Mouse (Mus musculus): ENCODE results near the gene Trmo. TPM values are rescaled to one million over a fixed set of nuclear protein-coding genes. Genes with fewer than 3 reads are reported as not detected.

Trmo gene
- polyA plus RNA-seq, 1 experiment from 2014 or later = 8.4 TPM

- 65% methylated on average over 2 of the region's 2 CpGs for WGBS (ENCODE audit: insufficient replicate concordance)
- Histone ChIP-seq H3K36me3 (ENCODE audit: control insufficient read depth, insufficient read depth, low read length) (no peaks in the 10 kb centered on the region), H3K27me3 (ENCODE audit: control insufficient read depth, insufficient read depth, low read length) (peaks cover 18% of the 10 kb centered on the region), H3K9ac (ENCODE audit: low read depth, low read length) (no peak overlapping the region), H3K4me1 (ENCODE audit: control insufficient read depth, insufficient read depth, low read length) (peaks cover 4% of the 10 kb centered on the region; the same call in 1 of the 2 replicates), H3K4me3 (ENCODE audit: low read depth, low read length) (no peak overlapping the region), H3K9me3 (replicated peaks; ENCODE audit: control insufficient read depth, low read length) (no peaks in the 10 kb centered on the region), H3K4me2 (no peak overlapping the region), H3K27ac (ENCODE audit: low read depth, low read length) (no peak overlapping the region)
- no peak for ATAC-seq (replicated peaks; ENCODE audit: insufficient number of reproducible peaks, low FRiP score, low TSS enrichment)
These were observed 24.9 kb downstream of the Trmo start for GRCm38 (mm10) chr4:46364360-46364759.

- Histone ChIP-seq H3K27ac (ENCODE audit: low read depth, low read length) (no peak overlapping the region), H3K27me3 (ENCODE audit: control insufficient read depth, insufficient read depth, low read length) (peaks cover 10% of the 10 kb centered on the region), H3K36me3 (ENCODE audit: control insufficient read depth, insufficient read depth, low read length) (no peaks in the 10 kb centered on the region), H3K9me3 (replicated peaks; ENCODE audit: control insufficient read depth, low read length) (no peaks in the 10 kb centered on the region), H3K4me3 (ENCODE audit: low read depth, low read length) (no peak overlapping the region), H3K9ac (ENCODE audit: low read depth, low read length) (no peak overlapping the region), H3K4me1 (ENCODE audit: control insufficient read depth, insufficient read depth, low read length) (no peaks in the 10 kb centered on the region), H3K4me2 (no peak overlapping the region)
- no peak for ATAC-seq (replicated peaks; ENCODE audit: insufficient number of reproducible peaks, low FRiP score, low TSS enrichment)
- 41% methylated on average over 5 of the region's 5 CpGs for whole genome bisulfite sequencing (ENCODE audit: insufficient replicate concordance)
These were observed 28.0 kb downstream of the Trmo start for GRCm38 (mm10) chr4:46361258-46361657.

- H3K4me2 ChIP-seq = no peak overlapping the region
- H3K4me3 ChIP-seq (ENCODE audit: low read depth, low read length) = no peak overlapping the region
- no peak overlapping the region for H3K9ac ChIP-seq (ENCODE audit: low read depth, low read length)
- H3K9me3 ChIP-seq (replicated peaks; ENCODE audit: control insufficient read depth, low read length) = no peaks in the 10 kb centered on the region
- no peaks in the 10 kb centered on the region for H3K36me3 ChIP-seq (ENCODE audit: control insufficient read depth, insufficient read depth, low read length)
- no peak for ATAC-seq (replicated peaks; ENCODE audit: insufficient number of reproducible peaks, low FRiP score, low TSS enrichment)
- WGBS (ENCODE audit: insufficient replicate concordance) = 72% methylated on average over 12 of the region's 12 CpGs
- no peaks in the 10 kb centered on the region for H3K4me1 ChIP-seq (ENCODE audit: control insufficient read depth, insufficient read depth, low read length)
- H3K27ac ChIP-seq (ENCODE audit: low read depth, low read length) = no peak overlapping the region
- H3K27me3 ChIP-seq (ENCODE audit: control insufficient read depth, insufficient read depth, low read length) = peaks cover 10% of the 10 kb centered on the region
These were observed 29.5 kb downstream of the Trmo start for GRCm38 (mm10) chr4:46359539-46360253.

- ATAC-seq (replicated peaks; ENCODE audit: insufficient number of reproducible peaks, low FRiP score, low TSS enrichment) = no peak
- Histone ChIP-seq H3K9ac (ENCODE audit: low read depth, low read length) (no peak overlapping the region), H3K4me2 (no peak overlapping the region), H3K36me3 (ENCODE audit: control insufficient read depth, insufficient read depth, low read length) (no peaks in the 10 kb centered on the region), H3K27ac (ENCODE audit: low read depth, low read length) (no peak overlapping the region), H3K9me3 (replicated peaks; ENCODE audit: control insufficient read depth, low read length) (no peaks in the 10 kb centered on the region), H3K4me3 (ENCODE audit: low read depth, low read length) (no peak overlapping the region), H3K27me3 (ENCODE audit: control insufficient read depth, insufficient read depth, low read length) (peaks cover 27% of the 10 kb centered on the region), H3K4me1 (ENCODE audit: control insufficient read depth, insufficient read depth, low read length) (no peaks in the 10 kb centered on the region)
- 45% methylated on average over 12 of the region's 12 CpGs for WGBS (ENCODE audit: insufficient replicate concordance)
These were observed 32.7 kb downstream of the Trmo start for GRCm38 (mm10) chr4:46356351-46357133.

- Histone ChIP-seq H3K27me3 (ENCODE audit: control insufficient read depth, insufficient read depth, low read length) (peaks cover 60% of the 10 kb centered on the region), H3K4me3 (ENCODE audit: low read depth, low read length) (no peak overlapping the region), H3K4me2 (no peak overlapping the region), H3K4me1 (ENCODE audit: control insufficient read depth, insufficient read depth, low read length) (no peaks in the 10 kb centered on the region), H3K36me3 (ENCODE audit: control insufficient read depth, insufficient read depth, low read length) (no peaks in the 10 kb centered on the region), H3K9me3 (replicated peaks; ENCODE audit: control insufficient read depth, low read length) (no peaks in the 10 kb centered on the region), H3K9ac (ENCODE audit: low read depth, low read length) (no peak overlapping the region), H3K27ac (ENCODE audit: low read depth, low read length) (no peak overlapping the region)
- no peak for ATAC-seq (replicated peaks; ENCODE audit: insufficient number of reproducible peaks, low FRiP score, low TSS enrichment)
- 15% methylated on average over 10 of the region's 10 CpGs for WGBS (ENCODE audit: insufficient replicate concordance)
These were observed 36.2 kb downstream of the Trmo start for GRCm38 (mm10) chr4:46353045-46353444.

- Histone ChIP-seq H3K27ac (ENCODE audit: low read depth, low read length) (no peak overlapping the region), H3K9me3 (replicated peaks; ENCODE audit: control insufficient read depth, low read length) (no peaks in the 10 kb centered on the region), H3K36me3 (ENCODE audit: control insufficient read depth, insufficient read depth, low read length) (no peaks in the 10 kb centered on the region), H3K27me3 (ENCODE audit: control insufficient read depth, insufficient read depth, low read length) (peaks cover 83% of the 10 kb centered on the region), H3K9ac (ENCODE audit: low read depth, low read length) (no peak overlapping the region), H3K4me2 (no peak overlapping the region), H3K4me3 (ENCODE audit: low read depth, low read length) (no peak overlapping the region), H3K4me1 (ENCODE audit: control insufficient read depth, insufficient read depth, low read length) (no peaks in the 10 kb centered on the region)
- no peak for ATAC-seq (replicated peaks; ENCODE audit: insufficient number of reproducible peaks, low FRiP score, low TSS enrichment)
- WGBS (ENCODE audit: insufficient replicate concordance) = 46% methylated on average over 5 of the region's 5 CpGs
These were observed 39.7 kb downstream of the Trmo start for GRCm38 (mm10) chr4:46349530-46349929.

GRCm38 (mm10) chr4:46348897-46349296 lies 40.3 kb downstream of the Trmo start:
- 25% methylated on average over 9 of the region's 9 CpGs for WGBS (ENCODE audit: insufficient replicate concordance)
- no peaks in the 10 kb centered on the region for H3K9me3 ChIP-seq (replicated peaks; ENCODE audit: control insufficient read depth, low read length)
- ATAC-seq (replicated peaks; ENCODE audit: insufficient number of reproducible peaks, low FRiP score, low TSS enrichment) = no peak
- H3K4me3 ChIP-seq (ENCODE audit: low read depth, low read length) = no peak overlapping the region
- H3K27ac ChIP-seq (ENCODE audit: low read depth, low read length) = no peak overlapping the region
- H3K36me3 ChIP-seq (ENCODE audit: control insufficient read depth, insufficient read depth, low read length) = no peaks in the 10 kb centered on the region
- H3K4me1 ChIP-seq (ENCODE audit: control insufficient read depth, insufficient read depth, low read length) = no peaks in the 10 kb centered on the region; the same call in 1 of the 2 replicates
- H3K4me2 ChIP-seq = no peak overlapping the region
- H3K27me3 ChIP-seq (ENCODE audit: control insufficient read depth, insufficient read depth, low read length) = peaks cover 89% of the 10 kb centered on the region
- H3K9ac ChIP-seq (ENCODE audit: low read depth, low read length) = no peak overlapping the region

GRCm38 (mm10) chr4:46347580-46348515 lies 41.4 kb downstream of the Trmo start:
- Histone ChIP-seq H3K4me1 (ENCODE audit: control insufficient read depth, insufficient read depth, low read length) (no peaks in the 10 kb centered on the region; the same call in 1 of the 2 replicates), H3K27me3 (ENCODE audit: control insufficient read depth, insufficient read depth, low read length) (peaks cover 90% of the 10 kb centered on the region), H3K4me3 (ENCODE audit: low read depth, low read length) (no peak overlapping the region), H3K27ac (ENCODE audit: low read depth, low read length) (no peak overlapping the region), H3K4me2 (no peak overlapping the region), H3K9ac (ENCODE audit: low read depth, low read length) (no peak overlapping the region), H3K9me3 (replicated peaks; ENCODE audit: control insufficient read depth, low read length) (no peaks in the 10 kb centered on the region), H3K36me3 (ENCODE audit: control insufficient read depth, insufficient read depth, low read length) (no peaks in the 10 kb centered on the region)
- ATAC-seq (replicated peaks; ENCODE audit: insufficient number of reproducible peaks, low FRiP score, low TSS enrichment) = no peak
- 2% methylated on average over 41 of the region's 41 CpGs for WGBS (ENCODE audit: insufficient replicate concordance)

Data from heart, embryonic 11.5 days (tissue).